Mouse (Mus musculus): ENCODE results near the gene Tomt. TPM values are rescaled to one million over a fixed set of nuclear protein-coding genes. Genes with fewer than 3 reads are reported as not detected.

Gene Tomt
- total and polyA plus RNA-seq, 3 experiments: 0.07 to 1.3 (median 1.1) TPM

- TF ChIP-seq RCOR1 (conservative IDR thresholded peaks at IDR 0.05; ENCODE audit: low read depth, low read length): no peak
- peak; percentile 63 for TF ChIP-seq EP300 (IDR thresholded peaks at IDR 0.05; ENCODE audit: low read length)
- TF ChIP-seq GABPA (IDR thresholded peaks at IDR 0.05; ENCODE audit: insufficient replicate concordance, low read depth, low read length): no peak
- TF ChIP-seq MAX (IDR thresholded peaks at IDR 0.05; ENCODE audit: low read length): no peak
- TF ChIP-seq ZMIZ1 (IDR thresholded peaks at IDR 0.05; ENCODE audit: low read depth, low read length): no peak
- no peak for TF ChIP-seq KAT2A (IDR thresholded peaks at IDR 0.05; ENCODE audit: insufficient replicate concordance, low read length)
- no peak for TF ChIP-seq USF1 (IDR thresholded peaks at IDR 0.05; ENCODE audit: low read depth, low read length)
- TF ChIP-seq TBP (conservative IDR thresholded peaks at IDR 0.05; ENCODE audit: low read depth, low read length): 0 out of 2 replicates have a peak, but pooled peaks have one; percentile 18
- peak; percentile 39; the same call in 1 of the 2 replicates for TF ChIP-seq IRF4 (IDR thresholded peaks at IDR 0.05; ENCODE audit: low read depth, low read length)
Observed at GRCm38 (mm10) chr7:101888460-101888859, 17.7 kb downstream of the Tomt start (continued).

GRCm38 (mm10) chr7:101886274-101886673 is 19.9 kb downstream of the Tomt start:
- Histone ChIP-seq H3K27me3 (replicated peaks) (peaks cover 2% of the 10 kb centered on the region), H3K27ac (ENCODE audit: insufficient read depth, low read depth) (no peak overlapping the region), H3K79me2 (replicated peaks; ENCODE audit: control insufficient read depth, extremely low read depth, insufficient read depth, poor library complexity, severe bottlenecking) (no peaks in the 10 kb centered on the region), H3K36me3 (replicated peaks in 1 of 2; ENCODE audit: control insufficient read depth in 1 of 2, insufficient read depth in 1 of 2, low read length in 1 of 2) (no peaks in the 10 kb centered on the region), H3K4me1 (ENCODE audit: control insufficient read depth in 1 of 2, insufficient read depth in 2 of 2) (peaks cover 2 to 24% of the 10 kb centered on the region in 2 experiments; a peak in 3 of 4 replicates), H3K9me3 (replicated peaks; ENCODE audit: low read length) (no peaks in the 10 kb centered on the region), H3K9ac (ENCODE audit: insufficient read depth, low read depth) (no peak overlapping the region), H3K4me3 (replicated peaks in 1 of 3; ENCODE audit: low read depth in 2 of 3, low read length in 2 of 3, poor library complexity in 1 of 3) (no peak overlapping the region), H3K4me2 (ENCODE audit: insufficient read depth, low read depth, poor library complexity, severe bottlenecking) (no peak overlapping the region)
- dilution Hi-C loops (cut with MboI; ENCODE audit: extremely low pct_ligation_motif_present, extremely low pct_unique_long_range_greater_than_20kb, low sequenced_read_pairs) (no loop called here), in situ Hi-C loops (cut with MboI; ENCODE audit: low pct_ligation_motif_present, low pct_unique_long_range_greater_than_20kb, low sequenced_read_pairs) (no loop called here)
- TF ChIP-seq EP300 (IDR thresholded peaks at IDR 0.05; ENCODE audit: low read length): no peak
- TF ChIP-seq SIN3A (IDR thresholded peaks at IDR 0.05; ENCODE audit: low read length): no peak
- TF ChIP-seq NRF1 (IDR thresholded peaks at IDR 0.05; ENCODE audit: low read depth, low read length): no peak
- no peak for TF ChIP-seq ZNF384 (IDR thresholded peaks at IDR 0.05; ENCODE audit: low read depth, low read length)
- TF ChIP-seq RAD21 (IDR thresholded peaks at IDR 0.05; ENCODE audit: low read depth, low read length): no peak
- TF ChIP-seq CTCF (conservative IDR thresholded peaks at IDR 0.05 in 1 of 2, IDR thresholded peaks at IDR 0.05 in 1 of 2; ENCODE audit: low read depth in 2 of 2, low read length in 2 of 2): no peak
- TF ChIP-seq ZKSCAN1 (IDR thresholded peaks at IDR 0.05; ENCODE audit: borderline replicate concordance, low read depth, low read length): no peak
- no peak for TF ChIP-seq CHD2 (IDR thresholded peaks at IDR 0.05; ENCODE audit: low read length)
- DNase-seq (ENCODE audit: extremely low read depth): no peak

- no peaks in the 10 kb centered on the region for H3K79me2 ChIP-seq (replicated peaks; ENCODE audit: control insufficient read depth, extremely low read depth, insufficient read depth, poor library complexity, severe bottlenecking)
- no peak overlapping the region for H3K27ac ChIP-seq (ENCODE audit: insufficient read depth, low read depth)
- no peaks in the 10 kb centered on the region for H3K36me3 ChIP-seq (replicated peaks in 1 of 2; ENCODE audit: control insufficient read depth in 1 of 2, insufficient read depth in 1 of 2, low read length in 1 of 2)
- no peak for DNase-seq (ENCODE audit: extremely low read depth)
- H3K4me3 ChIP-seq (replicated peaks in 1 of 3; ENCODE audit: low read depth in 2 of 3, low read length in 2 of 3, poor library complexity in 1 of 3): no peak overlapping the region
- dilution Hi-C loops (cut with MboI; ENCODE audit: extremely low pct_ligation_motif_present, extremely low pct_unique_long_range_greater_than_20kb, low sequenced_read_pairs): no loop called here
- H3K4me2 ChIP-seq (ENCODE audit: insufficient read depth, low read depth, poor library complexity, severe bottlenecking): no peak overlapping the region
- H3K9me3 ChIP-seq (replicated peaks; ENCODE audit: low read length): no peaks in the 10 kb centered on the region
- in situ Hi-C loops (cut with MboI; ENCODE audit: low pct_ligation_motif_present, low pct_unique_long_range_greater_than_20kb, low sequenced_read_pairs): no loop called here
- TF ChIP-seq SIN3A (IDR thresholded peaks at IDR 0.05; ENCODE audit: low read length): no peak
- no peak for TF ChIP-seq UBTF (IDR thresholded peaks at IDR 0.05; ENCODE audit: low read depth, low read length)
- no peak for TF ChIP-seq RAD21 (IDR thresholded peaks at IDR 0.05; ENCODE audit: low read depth, low read length)
- no peak for TF ChIP-seq ZNF384 (IDR thresholded peaks at IDR 0.05; ENCODE audit: low read depth, low read length)
- no peak for TF ChIP-seq EP300 (IDR thresholded peaks at IDR 0.05; ENCODE audit: low read length)
- TF ChIP-seq MAX (IDR thresholded peaks at IDR 0.05; ENCODE audit: low read length): no peak
- no peak for TF ChIP-seq TCF12 (IDR thresholded peaks at IDR 0.05; ENCODE audit: low read depth, low read length)
- TF ChIP-seq NRF1 (IDR thresholded peaks at IDR 0.05; ENCODE audit: low read depth, low read length): no peak
- TF ChIP-seq CHD1 (IDR thresholded peaks at IDR 0.05; ENCODE audit: low read depth, low read length): no peak
- no peak for TF ChIP-seq CHD2 (IDR thresholded peaks at IDR 0.05; ENCODE audit: low read length)
- no peak for TF ChIP-seq GABPA (IDR thresholded peaks at IDR 0.05; ENCODE audit: insufficient replicate concordance, low read depth, low read length)
- no peak for TF ChIP-seq HCFC1 (IDR thresholded peaks at IDR 0.05; ENCODE audit: low read depth, low read length)
- TF ChIP-seq E2F4 (IDR thresholded peaks at IDR 0.05; ENCODE audit: insufficient replicate concordance, low read depth, low read length): no peak
- H3K9ac ChIP-seq (ENCODE audit: insufficient read depth, low read depth): no peak overlapping the region
- H3K27me3 ChIP-seq (replicated peaks): no peaks in the 10 kb centered on the region
- H3K4me1 ChIP-seq (ENCODE audit: control insufficient read depth in 1 of 2, insufficient read depth in 2 of 2): peaks cover 2 to 24% of the 10 kb centered on the region in 2 experiments; a peak in 3 of 4 replicates
Observed at GRCm38 (mm10) chr7:101884160-101884559, 22.0 kb downstream of the Tomt start.

Data from CH12.LX (cell line).